Mouse (Mus musculus) CH12F3 (cell line): ENCODE results near the gene Pkp1.

ENCODE experiments used
- in situ Hi-C: fragments of 300-500 bp; cut with MboI; formaldehyde crosslinking; loops from 2 replicates; pipeline ENCODE4 v1.14.3; 2020; ENCODE audit warnings: low sequenced_read_pairs

The Pkp1 gene

GRCm38 (mm10) chr1:135918644-135919407 is at the start of gene Pkp1:
TSS of gene Pkp1 (minus strand) at chr1:135919207.
- in situ Hi-C loops = no loop called here

DNA sequence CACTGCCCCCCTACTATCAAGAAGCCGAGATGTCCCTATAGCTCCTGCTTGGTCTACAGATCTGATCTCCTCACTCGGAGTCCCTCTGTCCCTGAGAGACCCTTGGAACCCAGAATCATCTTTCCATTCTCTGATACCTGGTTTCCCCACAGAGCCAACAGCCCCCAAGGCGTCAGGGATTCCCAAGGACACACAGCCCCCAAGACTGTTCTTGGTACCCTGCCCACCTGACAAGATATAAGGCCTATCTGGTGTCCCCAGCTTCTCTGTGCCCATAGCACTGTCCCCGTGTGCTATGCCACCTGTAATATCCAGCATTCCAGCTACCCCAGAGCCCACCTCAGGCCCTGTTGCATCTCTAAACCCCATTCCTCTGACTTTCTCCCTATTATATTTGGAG is 48.7 kb upstream of the Pkp1 start:
- in situ Hi-C loops = no loop called here

DNA sequence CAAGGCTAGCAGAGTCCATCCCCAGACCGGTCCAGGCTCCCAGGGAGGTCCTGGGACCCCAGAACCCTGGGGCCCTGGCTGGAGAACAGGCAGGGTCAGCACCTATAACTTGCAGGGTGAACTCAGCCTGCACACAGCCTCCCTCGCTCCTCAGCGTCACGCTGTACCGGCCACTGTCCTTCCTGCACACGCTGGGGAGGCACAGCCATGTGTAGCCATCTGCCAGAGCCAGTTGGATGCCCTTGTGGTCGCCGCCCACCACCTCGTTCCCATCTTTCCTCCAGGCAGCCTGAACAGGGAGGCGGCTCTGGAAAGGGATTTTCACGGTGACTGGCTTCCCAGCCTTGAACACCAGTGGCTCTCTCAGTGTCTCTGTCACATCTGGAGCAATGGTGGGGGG is 45.6 kb upstream of the Pkp1 start:
- in situ Hi-C loops = no loop called here

DNA sequence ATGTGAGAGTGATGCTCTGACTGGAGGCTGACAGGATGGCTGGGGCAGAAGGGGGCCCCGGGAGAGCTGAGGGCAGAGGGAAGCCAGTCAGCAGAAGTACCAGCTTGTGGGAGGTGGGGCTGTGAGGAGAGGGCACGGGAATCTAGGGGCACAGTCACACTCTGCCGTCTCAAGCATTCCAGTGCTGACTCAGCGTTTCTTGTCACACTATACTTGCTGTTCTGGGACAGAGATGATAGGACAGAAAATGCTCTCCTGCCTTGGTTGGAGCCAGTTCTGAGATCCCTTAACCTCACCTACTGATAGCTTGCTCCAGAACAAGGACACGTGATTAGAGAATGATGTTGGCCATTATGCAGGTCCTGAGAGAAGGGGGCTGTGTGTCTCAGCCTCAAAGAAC is 44.2 kb upstream of the Pkp1 start:
- in situ Hi-C loops = no loop called here

- in situ Hi-C loops = no loop called here
Observed at GRCm38 (mm10) chr1:135958483-135958882, 39.5 kb upstream of the Pkp1 start.

DNA sequence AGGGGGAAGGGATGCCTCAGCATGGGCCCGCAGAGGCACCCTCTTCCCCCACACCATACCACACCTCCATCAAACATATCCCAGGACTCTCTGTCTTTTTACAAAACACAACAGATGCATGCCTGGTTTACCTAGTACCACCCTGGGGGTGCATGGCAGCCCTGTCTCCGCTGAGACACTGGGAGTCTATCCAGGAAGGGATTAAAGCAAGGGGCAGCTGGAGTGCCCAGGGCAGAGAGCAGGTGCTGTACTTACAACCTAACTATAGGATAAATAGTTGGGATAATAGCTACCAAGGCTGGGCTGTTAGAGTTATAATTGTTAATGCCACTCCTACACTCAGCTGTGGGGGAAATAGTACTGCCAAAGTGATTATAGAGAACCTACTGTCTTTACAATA is 29.9 kb upstream of the Pkp1 start:
- in situ Hi-C loops = loop anchor here (5.0 kb wide), 1 partner anchor 82 kb away; no protein-coding TSS in a partner anchor

- in situ Hi-C loops = loop anchor here (5.0 kb wide), 1 partner anchor 79 kb away; no protein-coding TSS in a partner anchor
Observed at GRCm38 (mm10) chr1:135946247-135946646, 27.2 kb upstream of the Pkp1 start.

- in situ Hi-C loops = loop anchor here (5.0 kb wide), 1 partner anchor 78 kb away; no protein-coding TSS in a partner anchor
Observed at GRCm38 (mm10) chr1:135945711-135946110, 26.7 kb upstream of the Pkp1 start.

DNA sequence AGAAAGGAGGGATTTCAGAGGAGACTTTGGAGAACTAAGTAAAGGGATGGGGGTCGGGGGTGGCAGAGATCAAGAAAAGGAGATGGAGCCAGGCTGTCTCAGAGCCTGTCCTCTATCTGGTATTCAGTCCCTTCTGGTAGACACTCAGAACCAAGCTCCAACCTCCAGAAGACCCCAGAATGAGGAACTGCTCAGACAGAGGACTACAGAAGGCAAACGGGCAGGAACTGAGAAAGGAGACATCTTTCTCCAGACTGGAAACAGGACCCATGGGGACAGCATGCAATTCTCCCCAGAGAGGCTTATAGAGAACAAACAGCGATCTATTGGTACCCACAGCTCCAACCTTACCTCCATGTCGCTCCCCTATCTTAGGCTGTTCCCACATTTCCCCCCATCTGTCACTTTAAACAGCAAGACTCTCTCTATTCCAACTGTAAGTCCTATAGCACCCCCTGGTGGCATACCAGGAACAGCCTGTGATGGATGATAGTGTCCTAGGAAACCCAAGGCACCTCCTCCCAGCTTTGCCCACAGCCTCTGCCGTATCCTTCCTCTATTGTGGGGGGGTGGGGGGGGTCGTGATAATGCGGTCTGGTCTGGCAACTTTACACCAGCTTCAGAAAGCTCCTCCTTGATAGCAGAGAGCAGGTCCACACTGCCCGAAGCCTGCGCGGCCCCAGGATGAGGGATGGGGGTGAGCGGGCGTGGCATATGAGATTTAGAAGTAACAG is 25.7 kb upstream of the Pkp1 start:
- in situ Hi-C loops = loop anchor here (5.0 kb wide), 1 partner anchor 77 kb away; no protein-coding TSS in a partner anchor

DNA sequence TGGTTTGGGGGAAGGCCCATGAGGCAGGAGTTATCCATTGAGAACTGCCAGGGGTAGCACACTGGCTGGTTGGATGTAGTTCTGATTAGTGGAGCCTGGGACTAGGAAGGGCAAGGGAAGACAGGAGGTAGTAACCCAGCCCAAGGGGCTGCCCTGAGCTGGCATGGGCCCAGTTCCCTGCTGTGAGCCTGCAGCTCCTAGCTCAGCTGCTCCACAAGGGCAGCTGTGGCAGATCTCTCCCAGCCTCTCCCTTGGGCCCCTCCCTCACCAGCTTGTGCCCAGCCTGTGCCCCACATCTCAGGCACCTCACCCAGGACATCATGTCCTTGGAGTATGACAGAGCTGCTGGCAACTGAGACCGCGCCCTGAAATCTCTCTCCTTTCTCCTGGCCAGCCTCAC is 24.7 kb upstream of the Pkp1 start:
- in situ Hi-C loops = no loop called here

GRCm38 (mm10) chr1:135942116-135942515 is 23.1 kb upstream of the Pkp1 start:
- in situ Hi-C loops = no loop called here

DNA sequence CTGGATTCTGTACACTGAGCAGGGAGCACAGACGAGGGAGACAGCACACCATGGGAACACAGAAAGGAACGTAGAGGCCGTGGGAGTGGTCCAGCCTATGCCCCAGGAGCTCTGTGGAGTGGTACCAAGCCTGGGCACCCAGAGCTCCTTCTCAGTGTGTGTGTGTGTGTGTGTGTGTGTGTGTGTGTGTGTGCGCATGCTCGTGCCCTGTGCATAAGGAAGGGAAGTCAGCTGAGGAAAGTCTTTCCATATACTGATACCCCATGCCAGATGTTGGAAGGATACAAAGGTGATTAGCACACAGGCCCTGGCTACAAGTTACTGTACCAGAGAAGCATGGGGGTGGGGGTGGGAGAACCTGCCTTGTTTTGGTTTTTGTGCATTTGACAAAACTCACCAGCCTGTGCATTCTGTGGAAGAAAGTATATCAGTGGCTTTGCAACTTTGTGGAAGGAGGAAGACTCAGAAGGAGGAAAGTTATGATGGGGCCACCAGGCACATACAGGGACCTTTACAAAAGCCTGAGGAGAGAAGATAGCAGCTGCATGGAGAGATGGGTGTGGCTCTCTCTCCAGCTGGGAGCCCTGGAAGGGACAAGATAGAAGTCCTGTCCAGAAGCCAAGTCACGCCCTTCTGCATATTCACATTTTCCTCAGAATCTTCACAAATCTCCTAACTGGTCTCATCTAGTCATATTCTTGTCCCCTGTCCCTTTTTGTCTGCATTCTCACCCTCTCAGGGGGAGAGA is 22.4 kb upstream of the Pkp1 start:
- in situ Hi-C loops = no loop called here

GRCm38 (mm10) chr1:135936091-135936490 is 17.1 kb upstream of the Pkp1 start:
- in situ Hi-C loops = no loop called here

- in situ Hi-C loops = no loop called here
Observed at GRCm38 (mm10) chr1:135933704-135934293, 14.8 kb upstream of the Pkp1 start.

DNA sequence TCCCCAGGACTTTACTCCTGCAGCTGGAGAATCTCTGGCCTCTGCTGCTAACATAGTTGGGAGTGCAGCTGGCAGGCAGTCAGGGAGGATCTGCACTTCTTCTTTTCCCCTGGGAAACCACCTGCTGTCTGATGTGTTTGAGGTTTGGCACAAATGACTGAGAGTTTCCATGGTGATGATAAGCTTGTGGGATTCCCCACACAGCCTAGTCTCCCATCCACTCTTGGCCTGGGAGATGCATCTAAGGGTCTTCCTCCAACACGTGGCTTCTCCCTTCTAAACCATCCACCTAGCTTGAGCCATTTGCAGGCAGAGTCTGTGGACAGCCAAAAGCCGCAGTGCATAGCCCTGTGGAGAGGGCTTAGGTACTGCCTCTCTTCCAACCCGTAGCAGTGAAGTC is 10.9 kb upstream of the Pkp1 start:
- in situ Hi-C loops = no loop called here

DNA sequence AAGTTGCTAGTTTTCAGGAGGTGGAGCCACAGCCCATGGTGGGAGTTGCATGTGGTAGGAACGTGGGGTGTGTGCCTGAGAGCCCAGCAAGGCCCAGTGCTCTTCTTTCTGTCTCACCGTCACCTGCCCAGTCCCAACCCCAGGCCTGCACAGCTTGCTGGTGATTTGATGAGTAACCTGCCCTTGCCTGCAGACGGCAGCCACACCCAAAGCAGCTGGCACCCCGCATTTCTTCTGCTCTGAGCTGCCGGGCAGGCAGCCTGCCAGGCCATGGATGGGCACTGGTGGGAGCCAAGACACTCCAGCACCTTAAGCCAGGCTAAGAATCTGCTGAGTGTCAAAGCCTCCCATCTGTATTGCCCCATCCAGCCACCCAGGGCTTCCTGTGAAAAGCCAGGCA is 6.8 kb upstream of the Pkp1 start:
- in situ Hi-C loops = no loop called here

GRCm38 (mm10) chr1:135924377-135924994 is 5.5 kb upstream of the Pkp1 start:
- in situ Hi-C loops = no loop called here

DNA sequence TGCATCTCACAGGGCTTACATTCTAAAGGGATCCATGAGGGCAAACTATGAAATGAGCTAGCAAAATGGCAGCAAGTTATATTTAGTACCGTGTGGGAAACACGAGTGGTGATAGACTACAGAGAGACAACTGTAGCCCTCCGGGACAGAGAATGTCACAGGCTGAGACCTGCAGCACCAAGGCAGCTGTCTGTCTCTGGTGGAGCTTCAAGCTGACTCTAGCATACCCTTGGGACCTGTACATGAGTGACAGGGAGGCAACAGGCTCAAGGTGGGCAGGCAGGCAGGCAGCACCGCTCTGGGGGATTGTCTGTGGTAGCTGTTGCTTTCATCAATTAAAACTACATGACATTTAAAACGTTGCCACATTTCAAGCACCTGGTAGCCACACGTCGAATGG is 4.2 kb upstream of the Pkp1 start:
- in situ Hi-C loops = no loop called here

DNA sequence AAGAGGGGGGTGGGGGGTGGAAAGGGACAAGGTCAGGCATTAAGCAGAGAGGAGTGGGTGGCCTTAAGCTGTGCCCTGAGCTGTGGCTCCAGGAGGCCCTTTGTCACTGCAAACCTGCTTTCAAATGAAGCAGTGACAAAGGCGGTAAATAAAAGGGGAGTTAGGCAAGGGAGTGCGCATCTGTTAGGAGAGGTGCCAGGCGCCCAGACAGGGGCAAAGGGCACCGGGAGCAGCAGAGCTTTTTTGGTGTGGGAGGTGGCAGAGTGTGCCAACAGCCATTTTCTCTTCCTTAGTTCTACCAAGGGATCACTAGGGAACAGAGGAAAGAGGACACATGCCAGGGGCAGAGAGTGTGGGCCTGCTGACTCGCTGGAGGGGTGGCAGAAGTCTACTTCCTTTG is 1.8 kb downstream of the Pkp1 start:
- in situ Hi-C loops = no loop called here

DNA sequence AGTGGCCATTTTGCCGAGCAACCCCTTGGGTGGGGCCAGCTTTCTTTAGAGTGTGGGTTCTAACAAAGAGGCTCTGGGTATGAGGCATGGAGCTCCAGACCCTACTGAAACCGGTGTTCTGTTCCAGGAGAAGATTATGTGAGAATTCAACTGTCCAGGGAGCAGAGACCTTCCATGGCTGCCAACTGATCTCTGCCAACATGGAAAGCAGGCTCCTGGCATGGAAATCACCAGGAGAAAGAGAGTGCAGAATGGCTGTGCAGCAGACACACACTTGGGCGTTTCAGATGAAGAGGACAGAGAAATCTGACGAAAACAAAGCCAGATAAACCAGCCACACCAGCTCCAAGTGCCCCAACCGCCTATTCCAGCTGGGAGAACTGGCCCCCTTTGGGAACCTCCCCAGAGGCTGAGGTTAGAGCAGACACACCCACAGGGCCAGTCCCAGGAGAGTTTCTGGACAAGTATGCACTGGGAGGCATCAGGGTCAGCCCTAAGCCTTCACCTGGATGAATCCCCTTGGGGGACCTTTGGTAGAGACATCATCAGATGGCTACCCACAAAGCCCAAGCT is 2.4 kb downstream of the Pkp1 start:
- in situ Hi-C loops = no loop called here
